Comparison of ENCODE assay signal across 22 mouse cellular contexts in genomic region chr17:56024476-56024875, GRCm38 (mm10). TPM values are rescaled to one million over a fixed set of nuclear protein-coding genes. Genes with fewer than 3 reads are reported as not detected.
A peak's percentile ranks its signal among the peaks of the same experiment; 100 is the strongest.
DNase-seq lines count a peak whose midpoint lies in the region; ATAC-seq and TF ChIP-seq lines count a peak whose summit lies in the region.
"Had no signal": no experiment of that assay in that cellular context is flagged by ENCODE, and none has a peak within 500 bp of the region (broad histone marks: within the 10 kb centered on the region; RNA-seq: fewer than 3 reads in every experiment).

No protein-coding gene starts in this region.

- H3K27ac ChIP-seq in heart, adult 2 months: peak overlapping the region; percentile 43
- H3K27ac ChIP-seq in left cerebral cortex, adult 2 months: peak overlapping the region; percentile 4; the same call in 1 of the 2 replicates
- H3K27ac ChIP-seq in limb, embryonic 15.5 days: peak overlapping the region; percentile 34; the same call in 1 of the 2 replicates
- H3K27ac ChIP-seq: midbrain, embryonic 15.5 days had no signal

- TF ChIP-seq EP300 in heart, adult 2 months (IDR thresholded peaks at IDR 0.05; ENCODE audit: insufficient read depth, low read depth, low read length): 0 out of 2 replicates have a peak, but pooled peaks have one; percentile 7

- H3K79me2 ChIP-seq in heart, adult 2 months (replicated peaks; ENCODE audit: control insufficient read depth, insufficient read depth, low read length): peaks cover 7% of the 10 kb centered on the region

- ATAC-seq in limb, embryonic 15.5 days (ENCODE audit: insufficient number of reproducible peaks, low FRiP score, low TSS enrichment, low read depth): no peak
- ATAC-seq: CD4-positive, CD25-positive, alpha-beta regulatory T cell, adult 4 months; hindbrain, postnatal 0 days; intestine, postnatal 0 days; lung, postnatal 0 days; midbrain, embryonic 15.5 days had no signal

- peaks cover 61% of the 10 kb centered on the region for H3K4me1 ChIP-seq in heart, adult 2 months (ENCODE audit: control insufficient read depth, insufficient read depth, low read length)
- H3K4me1 ChIP-seq in limb, embryonic 15.5 days: peaks cover 24% of the 10 kb centered on the region; the same call in 1 of the 2 replicates

- no peak for TF ChIP-seq CTCF in heart, adult 2 months (IDR thresholded peaks at IDR 0.05)
- TF ChIP-seq CTCF in left cerebral cortex, adult 2 months (IDR thresholded peaks at IDR 0.05): no peak

- no peak overlapping the region for H3K9ac ChIP-seq in heart, adult 2 months (ENCODE audit: low read depth, low read length)
- H3K9ac ChIP-seq in limb, embryonic 15.5 days: no peak overlapping the region
- H3K9ac ChIP-seq: midbrain, embryonic 15.5 days; stomach, embryonic 15.5 days had no signal

- no peak overlapping the region for H3K4me2 ChIP-seq in limb, embryonic 15.5 days
- H3K4me2 ChIP-seq: heart, embryonic 11.5 days; midbrain, embryonic 15.5 days; stomach, embryonic 15.5 days had no signal

- DNase-seq in cerebellum, adult 11 months: peak; percentile 10
- DNase-seq in cerebellum, postnatal 14 days: no peak
- DNase-seq in heart, adult 2 months: no peak
- DNase-seq in heart, adult 9 months (ENCODE audit: low spot score in 2 of 2): no peak
- DNase-seq in left cerebral cortex, adult 2 months (ENCODE audit: extremely low spot score in 1 of 2, low spot score in 2 of 2): no peak
- DNase-seq in left cerebral cortex, adult 8-10 months (ENCODE audit: low spot score in 2 of 2): no peak
- no peak for DNase-seq in spleen, adult 18-20 months
- DNase-seq: adrenal gland, postnatal 36 days; right cerebral cortex, postnatal 14 days had no signal

- WGBS in heart, adult 2 months: 41% methylated on average over 2 of the region's 2 CpGs
- WGBS in limb, embryonic 15.5 days: 46% methylated on average over 2 of the region's 2 CpGs

- intact Hi-C loops in heart, adult 2 months (cut with DNase I): no loop called here
- intact Hi-C loops in left cerebral cortex, adult 2 months (cut with DNase I): no loop called here

- no peak overlapping the region for H3K4me3 ChIP-seq in heart, adult 2 months
- H3K4me3 ChIP-seq in left cerebral cortex, adult 2 months: no peak overlapping the region
- H3K4me3 ChIP-seq in limb, embryonic 15.5 days: no peak overlapping the region
- H3K4me3 ChIP-seq: midbrain, embryonic 15.5 days; stomach, embryonic 15.5 days had no signal

- H3K36me3 ChIP-seq in heart, adult 2 months (ENCODE audit: control insufficient read depth, insufficient read depth, low read length): no peaks in the 10 kb centered on the region
- H3K36me3 ChIP-seq in limb, embryonic 15.5 days: peaks cover 35% of the 10 kb centered on the region
- H3K36me3 ChIP-seq: midbrain, embryonic 15.5 days had no signal

- no peak for TF ChIP-seq POLR2A in heart, adult 2 months (IDR thresholded peaks at IDR 0.05; ENCODE audit: insufficient read depth, low read depth, low read length)

- H3K9me3 ChIP-seq in limb, embryonic 15.5 days: no peaks in the 10 kb centered on the region
- H3K9me3 ChIP-seq: G1E; midbrain, embryonic 15.5 days; stomach, embryonic 15.5 days had no signal

- H3K27me3 ChIP-seq in heart, adult 2 months (ENCODE audit: control insufficient read depth, insufficient read depth, low read length): no peaks in the 10 kb centered on the region
- no peaks in the 10 kb centered on the region for H3K27me3 ChIP-seq in limb, embryonic 15.5 days
- H3K27me3 ChIP-seq: midbrain, embryonic 15.5 days; stomach, embryonic 15.5 days had no signal

RNA-seq across cellular contexts. Expression of gene Sh3gl1, which starts 12.0 kb away (rescaled TPM):
- total RNA-seq in heart, adult 2 months (2021): 10 to 100 TPM; 13.6 to 14.3 TPM
- 26.4 and 27.4 TPM in 2 replicates for polyA plus RNA-seq in heart, adult 2 months (2012; rRNA removed)
- total RNA-seq in left cerebral cortex, adult 2 months (2021): 10 to 100 TPM; 38.9 to 43.2 TPM
- 10 to 100 TPM; 31.2 to 36.7 (median 34.0) TPM for total RNA-seq in left cerebral cortex, adult 8-10 months (2022)
- polyA plus RNA-seq in limb, embryonic 15.5 days (2015; fragmentation: Nextera tagmentation; extraction: Ambion mirVana): 210 and 217 TPM in 2 replicates

RNA-seq across cellular contexts. Expression of gene Chaf1a, which starts 15.8 kb away (rescaled TPM):
- 1 to 10 TPM in 1 of 2 experiments, under 1 TPM in 1; 0.99 to 1.3 TPM for total RNA-seq in heart, adult 2 months (2021)
- 0.45 and 0.67 TPM in 2 replicates for polyA plus RNA-seq in heart, adult 2 months (2012; rRNA removed)
- 1 to 10 TPM; 1.6 to 2.0 TPM for total RNA-seq in left cerebral cortex, adult 2 months (2021)
- 1 to 10 TPM; 2.6 to 3.5 (median 3.1) TPM for total RNA-seq in left cerebral cortex, adult 8-10 months (2022)
- polyA plus RNA-seq in limb, embryonic 15.5 days (2015; fragmentation: Nextera tagmentation; extraction: Ambion mirVana): 19.1 and 21.4 TPM in 2 replicates

RNA-seq across cellular contexts. Expression of gene Mpnd, which starts 19.0 kb away (rescaled TPM):
- total RNA-seq in heart, adult 2 months (2021): 10 to 100 TPM; 63.1 to 78.9 TPM
- polyA plus RNA-seq in heart, adult 2 months (2012; rRNA removed): 68.0 and 75.8 TPM in 2 replicates
- total RNA-seq in left cerebral cortex, adult 2 months (2021): 10 to 100 TPM; 90.8 to 91.2 TPM
- total RNA-seq in left cerebral cortex, adult 8-10 months (2022): 100 to 1,000 TPM; 107 to 123 (median 117) TPM
- 71.2 and 82.9 TPM in 2 replicates for polyA plus RNA-seq in limb, embryonic 15.5 days (2015; fragmentation: Nextera tagmentation; extraction: Ambion mirVana)

RNA-seq across cellular contexts. Expression of gene Stap2, which starts 19.1 kb away (rescaled TPM):
- 10 to 100 TPM; 12.2 to 14.8 TPM for total RNA-seq in heart, adult 2 months (2021)
- polyA plus RNA-seq in heart, adult 2 months (2012; rRNA removed): 28.6 and 30.6 TPM in 2 replicates
- 1 to 10 TPM; 2.5 to 3.1 TPM for total RNA-seq in left cerebral cortex, adult 2 months (2021)
- 1 to 10 TPM; 1.7 to 2.4 (median 2.1) TPM for total RNA-seq in left cerebral cortex, adult 8-10 months (2022)
- 26.0 and 28.2 TPM in 2 replicates for polyA plus RNA-seq in limb, embryonic 15.5 days (2015; fragmentation: Nextera tagmentation; extraction: Ambion mirVana)
- polyA plus RNA-seq: G1E had no signal

RNA-seq across cellular contexts. Expression of gene Fsd1, which starts 38.2 kb away (rescaled TPM):
- under 1 TPM; 0.50 to 0.61 TPM for total RNA-seq in heart, adult 2 months (2021)
- polyA plus RNA-seq in heart, adult 2 months (2012; rRNA removed): 0.35 and 0.76 TPM in 2 replicates
- total RNA-seq in left cerebral cortex, adult 2 months (2021): 10 to 100 TPM; 88.7 to 90.6 TPM
- 10 to 100 TPM; 73.6 to 91.7 (median 81.2) TPM for total RNA-seq in left cerebral cortex, adult 8-10 months (2022)
- polyA plus RNA-seq in limb, embryonic 15.5 days (2015; fragmentation: Nextera tagmentation; extraction: Ambion mirVana): 12.6 and 18.3 TPM in 2 replicates
- total RNA-seq: gastrocnemius, adult 8-10 months; hematopoietic stem cell, adult 5-6 weeks; megakaryocyte progenitor cell, adult 5-6 weeks; neutrophil, adult 5-6 weeks had no signal
- polyA plus RNA-seq: G1E had no signal
